27 mouse cellular contexts compared by ENCODE assay signal in genomic region chr1:166462544-166462943, GRCm38 (mm10). TPM values are rescaled to one million over a fixed set of nuclear protein-coding genes. Genes with fewer than 3 reads are reported as not detected.
"Had no signal": no experiment of that assay in that cellular context is flagged by ENCODE, and none has a peak within 500 bp of the region (broad histone marks: within the 10 kb centered on the region; RNA-seq: fewer than 3 reads in every experiment).

No protein-coding gene starts in this region.

- DNase-seq: lung, adult 18-20 months; lung, postnatal 10 days; lung, postnatal 4 days; midbrain, embryonic 14.5 days; retina, postnatal 1 day; right cerebral cortex, adult 18-20 months; right cerebral cortex, postnatal 25 days; right cerebral cortex, postnatal 4 days; spleen, adult 18-20 months; thymus, adult 2 months; thymus, postnatal 25 days; thymus, postnatal 4 days had no signal

- ATAC-seq: midbrain, embryonic 16.5 days had no signal

RNA-seq across cellular contexts. Expression of gene Gm4846, which starts 34.8 kb away (rescaled TPM):
- total RNA-seq: megakaryocyte, adult 5-6 weeks; megakaryocyte-erythroid progenitor cell, adult 5-6 weeks had no signal
- polyA plus RNA-seq: lung, embryonic 14.5 days; lung, embryonic 16.5 days; midbrain, embryonic 10.5 days; midbrain, embryonic 12.5 days; midbrain, embryonic 14.5 days; midbrain, embryonic 16.5 days; myocyte; neural tube, embryonic 11.5 days; neural tube, embryonic 13.5 days; neural tube, embryonic 15.5 days; small intestine, adult 2 months; stomach, embryonic 14.5 days; stomach, embryonic 16.5 days; thymus, adult 2 months; urinary bladder, adult 2 months had no signal
